Mouse (Mus musculus) mouse trophoblast stem cell (cell line): ENCODE data around the gene 4930415O20Rik.

ENCODE experiments used
- in situ Hi-C, 2 experiments: fragments of 300-500 bp; cut with MseI, MboI; formaldehyde crosslinking; loops; 2 replicates in 1 of 2; 3 replicates in 1 of 2; pipeline ENCODE4 v1.15.1; 2025

The 4930415O20Rik gene

DNA sequence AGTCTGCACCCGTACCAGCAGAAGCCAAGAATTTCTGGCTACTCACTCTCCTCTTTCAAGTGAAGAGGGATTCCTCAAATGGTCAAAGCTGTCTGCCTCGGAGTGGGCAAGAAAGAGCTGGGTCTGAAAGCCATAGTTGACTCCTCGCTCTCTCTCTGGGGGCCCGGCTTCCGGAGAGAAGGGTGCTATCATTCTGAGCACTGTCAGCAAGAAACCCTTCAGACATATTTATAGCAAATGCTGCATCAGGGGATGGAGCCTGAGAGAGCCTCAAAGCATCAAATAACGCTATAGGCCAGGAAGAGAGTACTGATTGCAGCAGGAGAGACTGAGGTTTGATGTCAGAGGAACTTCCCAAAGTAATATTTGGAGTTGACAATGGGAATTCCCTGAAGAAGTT, 58.7 kb downstream of the 4930415O20Rik start:
- in situ Hi-C loops: no loop called here

DNA sequence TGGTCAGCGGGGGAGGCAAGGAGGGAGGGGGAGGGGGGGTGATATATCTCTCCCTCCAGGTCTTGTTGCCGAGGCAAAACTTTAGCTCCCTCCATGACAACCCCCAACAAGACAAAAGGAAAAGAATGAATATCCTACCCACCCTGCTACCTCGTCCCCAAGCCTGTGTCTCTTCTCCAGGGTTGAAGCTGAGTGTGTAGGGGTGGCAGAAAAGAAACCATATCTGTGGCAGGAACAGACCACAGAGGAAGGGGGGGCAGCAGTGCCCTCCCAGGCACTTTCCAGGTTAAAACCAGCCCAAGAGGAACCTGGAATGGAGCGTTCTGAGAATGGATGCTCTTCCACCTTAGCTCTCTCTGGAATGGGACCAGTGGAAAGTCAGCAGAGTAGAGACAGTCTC, 59.7 kb downstream of the 4930415O20Rik start, which contains the start of gene Cacnb3:
Gene Cacnb3, plus strand, starts transcription at position 301 of the 400 bp plus-strand sequence.
- in situ Hi-C loops: no loop called here

DNA sequence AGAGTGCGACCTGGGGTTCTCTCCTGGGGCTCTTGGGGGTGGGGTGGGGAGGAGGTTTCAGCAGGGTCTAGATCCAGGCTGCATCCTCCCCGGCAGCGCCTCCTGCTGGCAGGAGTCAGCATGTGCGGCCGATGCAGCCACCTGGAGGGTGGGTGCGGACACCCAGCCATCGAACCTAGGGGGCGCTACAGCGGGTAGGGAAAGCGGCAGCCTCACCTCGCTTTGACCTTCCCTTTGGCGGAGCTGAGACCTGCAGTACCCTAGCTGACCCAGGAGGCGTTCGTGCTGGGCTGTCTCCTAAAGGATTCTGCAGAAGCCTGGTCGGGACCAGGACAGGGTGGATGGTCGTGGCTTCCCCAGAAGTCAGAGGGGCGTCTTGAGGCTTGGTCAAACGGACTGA, 60.7 kb downstream of the 4930415O20Rik start:
- in situ Hi-C loops: no loop called here

DNA sequence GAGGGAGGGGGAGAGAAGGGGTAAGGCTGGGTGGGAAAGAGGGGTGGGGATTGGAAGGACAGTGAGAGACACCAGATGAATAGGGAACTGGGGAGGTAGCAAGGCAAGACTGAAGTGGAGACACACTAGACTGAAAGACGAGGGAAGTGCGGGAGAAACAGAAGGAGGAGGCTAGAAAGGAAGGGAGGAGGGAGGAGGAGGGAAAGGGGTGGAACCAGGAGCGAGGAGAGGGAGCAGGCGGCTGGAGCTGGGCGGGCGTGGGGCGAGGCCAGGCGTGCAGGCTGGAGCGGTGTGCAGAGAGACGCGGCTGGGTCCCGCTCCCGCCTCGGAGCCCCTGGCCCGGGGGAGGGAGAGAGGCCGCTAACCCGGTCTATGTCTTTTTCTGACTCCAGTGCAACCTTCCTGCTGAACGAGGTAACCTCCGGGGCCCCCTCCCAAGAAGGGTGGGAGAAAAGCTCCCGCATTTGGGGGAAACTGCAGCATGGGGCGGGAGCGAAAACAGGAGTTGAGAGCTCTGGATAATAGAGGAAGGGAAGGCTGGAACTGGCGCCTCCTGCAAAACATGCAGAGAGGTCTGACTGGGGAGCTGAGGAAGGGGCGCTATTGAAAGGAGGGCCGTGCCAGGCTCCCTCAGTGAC, 61.4 kb downstream of the 4930415O20Rik start:
- in situ Hi-C loops: no loop called here

DNA sequence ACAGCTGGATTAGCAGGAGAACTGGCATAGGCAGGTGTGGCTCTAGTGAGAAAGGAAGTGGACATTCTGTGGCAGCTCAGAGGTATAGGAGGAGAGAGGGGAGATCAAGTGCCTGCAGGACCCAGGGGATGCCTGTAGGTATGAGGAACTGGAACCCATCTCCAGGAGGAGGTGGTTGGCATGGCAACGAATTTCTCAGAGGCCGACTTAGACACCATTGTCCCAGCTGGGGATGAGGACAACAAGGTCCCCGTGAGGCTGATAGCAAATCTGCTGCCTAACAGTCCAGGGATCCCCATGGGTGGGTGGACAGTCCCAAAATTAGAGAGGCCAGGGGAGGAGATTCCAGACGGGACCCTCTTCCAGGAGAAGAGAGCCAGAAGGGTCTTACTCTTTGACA, 62.1 kb downstream of the 4930415O20Rik start:
- in situ Hi-C loops: no loop called here

DNA sequence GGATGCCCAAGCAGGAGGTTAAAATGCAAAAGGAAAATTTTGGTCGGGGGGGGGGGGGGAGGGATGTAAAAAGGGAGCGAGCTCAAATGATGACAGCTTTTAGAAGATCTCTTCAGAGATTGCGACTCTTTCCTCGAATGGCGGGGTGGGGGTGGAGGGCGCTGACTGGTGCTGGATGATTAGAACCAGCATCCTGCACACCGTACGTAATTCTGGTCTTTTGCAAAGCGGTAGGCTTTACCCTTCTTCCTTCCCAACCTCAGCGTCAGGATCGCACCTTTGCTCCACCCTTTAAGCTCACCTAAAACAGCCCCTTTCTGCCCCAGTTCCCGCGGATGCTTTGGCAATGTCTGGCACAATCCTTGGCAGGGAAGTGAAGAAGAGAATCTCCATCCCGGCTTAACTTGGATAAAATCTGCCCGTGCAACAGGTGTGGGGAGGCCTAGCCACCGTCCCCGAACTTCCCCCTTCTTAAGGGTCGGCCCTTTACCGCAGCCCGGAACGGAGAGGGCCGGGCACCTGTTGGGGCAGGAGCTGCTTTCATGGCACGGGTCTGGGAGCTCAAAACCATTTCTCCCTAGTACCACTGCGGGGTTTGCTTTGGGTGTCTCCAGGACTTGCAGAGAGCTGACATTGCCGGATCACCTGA, 63.1 kb downstream of the 4930415O20Rik start:
- in situ Hi-C loops: no loop called here

DNA sequence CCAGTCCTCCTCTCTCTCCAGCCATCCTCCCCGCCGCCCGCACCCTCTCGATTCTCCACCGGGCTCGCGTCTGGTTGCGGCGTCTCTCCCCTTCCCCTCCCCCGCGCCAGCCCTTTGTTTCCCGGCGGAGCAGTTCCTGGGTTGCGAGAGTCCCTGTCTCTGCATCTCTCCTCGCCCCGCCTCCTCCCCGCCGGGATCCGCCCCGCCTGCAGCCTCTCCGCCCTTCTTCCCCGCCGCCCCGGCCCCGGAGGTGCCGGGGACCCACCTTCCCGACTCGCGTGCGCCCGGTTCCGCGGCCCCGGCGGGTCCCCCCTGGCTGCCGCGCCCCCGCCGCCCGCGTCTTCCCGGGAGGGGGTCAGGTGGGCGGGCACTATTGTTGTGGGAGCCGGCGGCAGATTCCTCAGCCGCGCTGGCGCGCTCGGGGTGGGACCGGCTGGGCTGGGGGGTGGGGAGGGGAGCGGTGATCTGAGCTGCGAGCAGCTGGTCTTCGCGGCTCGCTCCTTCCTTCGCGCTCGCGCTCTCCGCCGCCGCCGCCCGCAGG, 63.8 kb downstream of the 4930415O20Rik start:
- in situ Hi-C loops: no loop called here

DNA sequence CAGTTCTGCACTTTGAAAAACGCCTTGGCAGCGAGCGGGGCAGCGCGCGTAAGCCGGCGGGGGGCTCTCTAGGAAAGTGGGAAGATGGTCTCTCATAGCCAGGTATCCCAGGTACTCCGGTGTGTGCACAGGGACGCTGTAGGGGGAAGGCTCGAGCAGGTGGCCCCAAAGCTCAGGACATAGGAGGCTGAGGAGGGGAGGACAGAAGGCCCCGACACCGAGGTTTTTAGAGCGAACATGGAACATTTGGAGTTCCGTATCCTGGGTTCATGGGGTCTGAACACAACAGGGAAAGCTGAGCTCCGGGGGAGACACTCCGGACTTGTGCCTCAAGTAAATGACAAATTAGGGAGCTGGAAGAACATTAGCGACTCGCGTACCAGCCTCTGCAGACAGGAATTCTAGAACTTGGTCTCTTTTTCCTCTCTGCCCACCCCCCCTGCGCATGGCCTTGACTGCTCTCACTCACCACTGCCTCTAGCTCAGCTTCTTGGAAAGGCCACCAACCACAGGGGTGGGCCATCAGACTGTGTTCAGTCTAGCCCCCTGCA, 64.6 kb downstream of the 4930415O20Rik start:
- in situ Hi-C loops: no loop called here

DNA sequence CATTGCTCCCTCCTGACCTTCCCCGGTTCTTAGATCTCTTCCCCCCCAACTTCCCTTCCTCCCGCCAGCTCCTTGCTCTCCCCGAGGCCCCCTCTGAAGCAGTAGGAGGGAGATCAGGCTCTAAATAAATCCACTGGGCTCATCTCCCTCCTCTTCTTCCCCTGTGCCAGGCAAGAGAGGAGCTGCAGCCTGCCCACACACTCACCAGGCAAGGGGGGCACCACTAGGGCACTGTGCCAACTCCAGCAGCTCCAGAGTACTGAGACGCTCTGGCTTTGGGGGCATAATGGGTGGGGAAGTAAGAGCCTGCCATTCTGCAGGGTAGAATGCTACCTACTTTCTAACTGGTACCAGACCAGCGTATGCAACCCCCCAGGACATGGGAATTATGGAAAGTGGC, 65.7 kb downstream of the 4930415O20Rik start:
- in situ Hi-C loops: no loop called here

DNA sequence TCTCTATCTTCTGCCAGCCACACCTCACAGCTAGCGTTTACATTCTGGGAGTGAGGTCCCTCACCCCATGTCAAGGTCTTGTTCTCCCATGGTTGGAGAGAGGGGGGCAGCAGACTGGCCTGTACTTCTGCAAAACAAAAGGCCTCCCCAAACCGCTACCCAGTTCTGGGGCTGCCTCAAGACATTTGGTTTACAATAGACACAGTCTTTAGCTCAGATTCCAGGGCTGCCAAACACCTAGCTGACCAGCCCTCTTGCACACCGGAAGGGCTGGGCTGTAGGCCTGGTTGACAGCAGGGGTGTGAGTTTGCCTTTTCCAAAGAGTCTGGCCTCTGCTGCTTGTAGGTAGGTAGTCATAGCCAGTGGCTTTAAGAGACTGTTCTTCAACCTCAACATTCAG, 66.4 kb downstream of the 4930415O20Rik start:
- in situ Hi-C loops: no loop called here
